Mouse (Mus musculus): ENCODE data around the gene Hist2h4. TPM values are rescaled to one million over a fixed set of nuclear protein-coding genes. Genes with fewer than 3 reads are reported as not detected.
"Not testable (repeated sequence)": the region's sequence is repeated elsewhere in the genome, so short reads cannot be mapped to it uniquely, and the experiment has no call there.

Hist2h4 gene
- polyA plus RNA-seq, 2 experiments from 2014 or later, result 7.0 to 7.1 TPM

DNA sequence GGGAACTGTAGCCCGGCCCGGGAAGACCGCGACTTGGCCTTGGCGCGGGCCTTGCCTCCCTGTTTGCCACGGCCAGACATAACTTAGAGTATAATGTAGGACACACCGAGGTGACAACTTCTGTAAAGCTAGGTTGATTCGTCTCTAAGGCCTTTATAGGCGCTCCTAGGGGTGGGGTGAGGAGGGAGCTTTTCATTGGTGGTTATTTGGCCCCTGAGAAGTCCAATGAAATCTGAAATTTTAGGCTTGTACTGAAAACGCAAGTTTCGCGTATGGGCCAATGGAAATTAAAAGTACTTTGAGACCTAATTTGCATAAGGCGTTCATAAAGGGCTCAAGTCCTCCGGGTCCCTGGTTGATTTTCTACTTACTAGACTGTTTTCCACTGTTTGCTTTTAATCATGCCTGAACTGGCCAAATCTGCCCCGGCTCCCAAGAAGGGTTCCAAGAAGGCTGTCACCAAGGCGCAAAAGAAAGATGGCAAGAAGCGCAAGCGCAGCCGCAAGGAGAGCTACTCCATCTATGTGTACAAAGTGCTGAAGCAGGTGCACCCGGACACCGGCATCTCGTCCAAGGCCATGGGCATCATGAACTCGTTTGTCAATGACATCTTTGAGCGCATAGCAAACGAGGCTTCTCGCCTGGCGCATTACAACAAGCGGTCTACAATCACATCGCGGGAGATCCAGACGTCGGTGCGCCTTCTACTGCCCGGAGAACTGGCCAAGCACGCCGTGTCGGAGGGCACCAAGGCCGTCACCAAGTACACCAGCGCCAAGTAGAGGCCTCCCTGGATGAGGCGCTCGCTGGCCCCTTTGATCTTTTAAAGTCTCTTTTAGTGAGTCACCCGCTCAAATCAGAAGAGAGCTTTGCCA is 42.1 kb downstream of the Hist2h4 start, which contains the start of the genes Hist2h2ac and Hist2h2be:
TSS of gene Hist2h2ac (minus strand) at position 116 of the 875 bp plus-strand sequence.
TSS of gene Hist2h2be (plus strand) at position 355 of the 875 bp plus-strand sequence.
- ATAC-seq, result peak; percentile 75

DNA sequence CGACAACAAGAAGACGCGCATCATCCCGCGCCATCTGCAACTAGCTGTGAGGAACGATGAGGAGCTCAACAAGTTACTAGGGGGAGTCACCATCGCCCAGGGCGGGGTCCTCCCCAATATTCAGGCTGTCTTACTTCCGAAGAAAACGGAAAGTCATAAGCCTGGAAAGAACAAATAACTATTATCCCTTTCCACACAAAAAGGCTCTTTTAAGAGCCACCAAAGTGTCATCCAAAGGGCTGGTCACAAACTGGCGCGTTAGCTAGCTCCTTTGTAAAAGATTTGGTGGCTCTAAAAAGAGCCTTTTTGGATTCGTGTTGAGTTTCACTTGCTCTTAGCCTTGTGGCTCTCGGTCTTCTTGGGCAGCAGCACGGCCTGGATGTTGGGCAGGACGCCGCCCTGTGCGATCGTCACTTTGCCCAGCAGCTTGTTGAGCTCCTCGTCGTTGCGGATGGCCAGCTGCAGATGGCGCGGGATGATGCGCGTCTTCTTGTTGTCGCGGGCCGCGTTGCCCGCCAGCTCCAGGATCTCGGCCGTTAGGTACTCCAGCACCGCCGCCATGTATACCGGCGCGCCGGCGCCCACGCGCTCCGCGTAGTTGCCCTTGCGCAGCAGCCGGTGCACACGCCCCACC is 42.9 kb downstream of the Hist2h4 start:
- not testable (repeated sequence) for ATAC-seq

DNA sequence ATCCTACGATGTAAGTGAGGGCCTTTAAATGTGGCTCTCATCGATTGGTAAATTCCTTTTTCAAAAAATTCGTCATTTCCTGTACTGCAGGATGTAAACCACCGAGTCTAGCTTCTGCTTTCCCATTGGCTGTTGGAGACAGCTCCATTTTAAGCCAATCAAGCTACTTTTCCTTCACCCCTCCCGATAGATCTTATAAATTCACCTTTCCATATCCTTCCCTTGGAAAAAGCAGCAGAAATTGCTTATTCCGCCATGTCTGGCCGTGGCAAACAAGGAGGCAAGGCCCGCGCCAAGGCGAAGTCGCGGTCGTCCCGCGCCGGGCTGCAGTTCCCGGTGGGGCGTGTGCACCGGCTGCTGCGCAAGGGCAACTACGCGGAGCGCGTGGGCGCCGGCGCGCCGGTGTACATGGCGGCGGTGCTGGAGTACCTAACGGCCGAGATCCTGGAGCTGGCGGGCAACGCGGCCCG is 43.4 kb downstream of the Hist2h4 start, which contains the start of the genes Bola1 and Hist2h2ab:
TSS of gene Bola1 (minus strand) at position 49 of the 470 bp plus-strand sequence.
TSS of gene Hist2h2ab (plus strand) at position 205 of the 470 bp plus-strand sequence.
- peak; percentile 71 for ATAC-seq

DNA sequence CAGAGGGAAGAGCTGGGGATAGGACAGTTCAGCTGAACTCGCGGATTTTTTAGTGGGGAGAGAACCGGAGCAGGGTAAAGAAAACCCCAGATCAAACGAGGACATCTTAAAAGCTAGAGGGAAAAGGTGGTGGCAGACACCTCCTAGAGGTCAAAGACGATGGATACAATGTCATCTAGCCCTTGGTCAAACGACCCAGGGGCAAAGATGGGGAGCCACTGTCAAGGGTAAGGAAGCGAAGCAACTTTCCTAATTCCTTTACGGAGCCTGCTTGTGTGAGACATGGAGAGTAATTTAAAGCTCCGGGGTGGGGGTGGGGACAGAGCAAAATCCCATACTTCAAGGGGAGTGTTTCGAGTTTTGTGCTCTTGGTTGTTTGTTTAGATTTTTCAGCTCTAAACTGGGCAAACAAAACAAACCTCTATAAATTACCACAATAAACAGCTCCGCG is 43.9 kb downstream of the Hist2h4 start:
- peak; percentile 9 for ATAC-seq

Other genes with a start within 250 kb of the Hist2h4 start
- 10 to 100 TPM; 22.2 to 24.3 TPM for gene Vps45, start 204.8 kb downstream of the Hist2h4 start, polyA plus RNA-seq (2017; shearing (Covaris generic))
- gene Otud7b, start 158.8 kb downstream of the Hist2h4 start, polyA plus RNA-seq (2017; shearing (Covaris generic)), result 10 to 100 TPM in 1 of 2 experiments, 1 to 10 TPM in 1; 9.1 to 13.3 TPM
- 1 to 10 TPM; 2.3 to 2.4 TPM for gene Mtmr11, start 101.3 kb downstream of the Hist2h4 start, polyA plus RNA-seq (2017; shearing (Covaris generic))
- 10 to 100 TPM; 53.4 to 58.5 TPM for gene Sf3b4, start 91.0 kb downstream of the Hist2h4 start, polyA plus RNA-seq (2017; shearing (Covaris generic))
- 1 to 10 TPM in 1 of 2 experiments, under 1 TPM in 1; 0.80 to 2.0 TPM for gene Sv2a, start 82.2 kb downstream of the Hist2h4 start, polyA plus RNA-seq (2017; shearing (Covaris generic))
- gene Bola1, start 43.6 kb downstream of the Hist2h4 start, polyA plus RNA-seq (2017; shearing (Covaris generic)), result 10 to 100 TPM; 30.5 to 33.8 TPM
- gene Hist2h2ab, start 43.4 kb downstream of the Hist2h4 start, polyA plus RNA-seq (2017; shearing (Covaris generic)), result not detected
- gene Hist2h2ac, start 42.4 kb downstream of the Hist2h4 start, polyA plus RNA-seq (2017; shearing (Covaris generic)), result 1 to 10 TPM; 5.5 to 5.8 TPM
- gene Hist2h2be, start 42.2 kb downstream of the Hist2h4 start, polyA plus RNA-seq (2017; shearing (Covaris generic)), result 1 to 10 TPM; 1.6 to 2.6 TPM
- not detected for gene Hist2h3c2, start 24.2 kb downstream of the Hist2h4 start, polyA plus RNA-seq (2017; shearing (Covaris generic))
- gene Hist2h2aa2, start 23.0 kb downstream of the Hist2h4 start, polyA plus RNA-seq (2017; shearing (Covaris generic)), result 10 to 100 TPM; 32.4 to 55.4 TPM
- gene Hist2h2aa1, start 17.8 kb downstream of the Hist2h4 start, polyA plus RNA-seq (2017; shearing (Covaris generic)), result 10 to 100 TPM in 1 of 2 experiments, not detected in 1; 21.7 TPM
- gene Hist2h3c1, start 16.6 kb downstream of the Hist2h4 start, polyA plus RNA-seq (2017; shearing (Covaris generic)), result not detected
- 1 to 10 TPM; 7.4 to 9.9 TPM for gene Hist2h3b, start 5.3 kb upstream of the Hist2h4 start, polyA plus RNA-seq (2017; shearing (Covaris generic))
- gene Hist2h2bb, start 6.4 kb upstream of the Hist2h4 start, polyA plus RNA-seq (2017; shearing (Covaris generic)), result 1 to 10 TPM; 6.3 to 8.4 TPM
- gene Fcgr1, start 30.7 kb upstream of the Hist2h4 start, polyA plus RNA-seq (2017; shearing (Covaris generic)), result under 1 TPM in 1 of 2 experiments, not detected in 1; 0.46 TPM
- gene BC107364, start 189.0 kb upstream of the Hist2h4 start, polyA plus RNA-seq (2017; shearing (Covaris generic)), result not detected